Mouse (Mus musculus): ENCODE data around the gene Selenok.

- TF ChIP-seq GATA1 (IDR thresholded peaks at IDR 0.05; ENCODE audit: low read length) (no peak), TAL1 (IDR thresholded peaks at IDR 0.05; ENCODE audit: low read length) (no peak)
Observed at GRCm38 (mm10) chr14:29996000-29996751, 28.1 kb downstream of the Selenok start.
